Mouse (Mus musculus) layer of hippocampus, postnatal 25 days (tissue): ENCODE measurements around the gene Pold1. TPM values are rescaled to one million over a fixed set of nuclear protein-coding genes. Genes with fewer than 3 reads are reported as not detected.
A peak's percentile ranks its signal among the peaks of the same experiment; 100 is the strongest.

Source experiments
- DNase-seq, 2 experiments: peaks; one replicate each; pipeline ENCODE4 v3.0.0; 2022; ENCODE audit warnings: mixed read lengths in 2 of 2, low spot score in 1 of 2; ENCODE audit errors: extremely low spot score in 1 of 2
- microRNA-seq, 2 experiments: library from miRNA; unstranded; fragments of <30 nt; microRNA quantifications; one replicate each; pipeline ENCODE4 v1.2.0; 2021
- total RNA-seq, 2 experiments: library from RNA; stranded (reverse); gene quantifications; 2 replicates each; pipeline ENCODE4 v1.2.3; 2021

Gene Pold1
- total RNA-seq, 2 experiments from 2014 or later: 7.3 to 8.9 TPM

GRCm38 (mm10) chr7:44492166-44492826, 56.4 kb downstream of the Pold1 start:
- DNase-seq: no peak

GRCm38 (mm10) chr7:44491391-44491790, 57.3 kb downstream of the Pold1 start:
- DNase-seq: no peak

GRCm38 (mm10) chr7:44490281-44490680, 58.4 kb downstream of the Pold1 start:
- DNase-seq: no peak

GRCm38 (mm10) chr7:44488545-44488944, 60.1 kb downstream of the Pold1 start:
- no peak for DNase-seq

- no peak for DNase-seq
Observed at GRCm38 (mm10) chr7:44487936-44488335, 60.7 kb downstream of the Pold1 start.

GRCm38 (mm10) chr7:44486927-44487575, 61.6 kb downstream of the Pold1 start:
- no peak for DNase-seq

GRCm38 (mm10) chr7:44485572-44486195, 63.0 kb downstream of the Pold1 start:
- DNase-seq: no peak

GRCm38 (mm10) chr7:44484841-44485571, 63.6 kb downstream of the Pold1 start:
- peak; percentile 74 to 90 for DNase-seq

GRCm38 (mm10) chr7:44484109-44484508, 64.5 kb downstream of the Pold1 start:
- DNase-seq: no peak

GRCm38 (mm10) chr7:44482836-44483435, 65.7 kb downstream of the Pold1 start:
- DNase-seq: no peak

Small RNA genes lying within 50 kb of the gene (microRNA-seq; reads per million reads assigned to microRNA genes)
- gene Mir7053: 0.37 to 0.80 reads per million in 2 experiments

Other genes with a start within 250 kb of the Pold1 start
- gene Clec11a, start 241.9 kb downstream of the Pold1 start, total RNA-seq: 1 to 10 TPM; 3.1 to 3.5 TPM
- 100 to 1,000 TPM; 502 to 670 TPM for gene Shank1, start 238.6 kb downstream of the Pold1 start, total RNA-seq
- gene Syt3, start 164.7 kb downstream of the Pold1 start, total RNA-seq: 10 to 100 TPM; 91.3 to 92.1 TPM
- gene 1700008O03Rik, start 163.0 kb downstream of the Pold1 start, total RNA-seq: 1 to 10 TPM; 3.8 to 4.1 TPM
- 100 to 1,000 TPM; 322 to 333 TPM for gene Lrrc4b, start 119.8 kb downstream of the Pold1 start, total RNA-seq
- gene Aspdh, start 83.5 kb downstream of the Pold1 start, total RNA-seq: 10 to 100 TPM; 10.9 to 13.2 TPM
- 100 to 1,000 TPM; 102 to 107 TPM for gene Josd2, start 80.9 kb downstream of the Pold1 start, total RNA-seq
- 100 to 1,000 TPM; 207 to 212 TPM for gene Emc10, start 52.3 kb downstream of the Pold1 start, total RNA-seq
- 10 to 100 TPM; 18.6 to 22.8 TPM for gene Fam71e1, start 52.3 kb downstream of the Pold1 start, total RNA-seq
- gene Mybpc2, start 24.2 kb downstream of the Pold1 start, total RNA-seq: not detected
- under 1 TPM; 0.12 TPM for gene Spib, start 16.8 kb downstream of the Pold1 start, total RNA-seq
- 10 to 100 TPM; 60.6 to 66.3 TPM for gene Nr1h2, start 5.1 kb upstream of the Pold1 start, total RNA-seq
- not detected for gene Napsa, start 23.5 kb upstream of the Pold1 start, total RNA-seq
- gene Kcnc3, start 41.8 kb upstream of the Pold1 start, total RNA-seq: 100 to 1,000 TPM; 167 to 190 TPM
- 10 to 100 TPM; 25.0 to 31.0 TPM for gene Myh14, start 122.0 kb upstream of the Pold1 start, total RNA-seq
- gene Izumo2, start 159.9 kb upstream of the Pold1 start, total RNA-seq: not detected
- 10 to 100 TPM; 33.8 to 35.0 TPM for gene Vrk3, start 199.6 kb upstream of the Pold1 start, total RNA-seq
- gene Zfp473, start 202.2 kb upstream of the Pold1 start, total RNA-seq: under 1 TPM; 0.31 to 0.37 TPM